Mouse (Mus musculus) mesoderm, embryonic 11.5 days (tissue): ENCODE measurements around the gene Stpg3.

Source experiments
- DNase-seq: peaks from one replicate; pipeline ENCODE4 v3.0.0-alpha.2; 2012; ENCODE audit warnings: low read depth, low spot score

Stpg3 gene

DNA sequence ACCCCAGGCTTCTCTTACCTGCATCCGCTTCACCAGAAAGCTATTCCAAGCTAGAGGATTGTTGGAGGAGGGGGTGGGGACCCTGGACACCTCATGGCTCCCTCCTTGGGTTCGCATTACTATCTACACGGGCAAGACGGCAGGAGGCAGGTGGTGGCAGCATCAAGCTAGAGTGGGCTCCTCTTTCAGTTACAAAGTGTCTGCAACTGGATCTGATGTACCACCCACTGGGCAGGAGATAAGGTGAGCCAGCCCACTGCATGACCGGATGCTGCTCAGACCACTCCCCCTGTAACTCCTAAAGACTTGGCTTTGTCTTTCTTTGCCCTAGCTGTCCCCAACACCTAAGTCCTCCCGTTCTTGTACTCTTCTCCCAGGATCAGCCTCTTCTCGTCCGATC is 22.2 kb upstream of the Stpg3 start, which contains the start of gene Rnf224:
Gene Rnf224, minus strand, starts transcription at position 174 of the 400 bp plus-strand sequence.
- no peak for DNase-seq

DNA sequence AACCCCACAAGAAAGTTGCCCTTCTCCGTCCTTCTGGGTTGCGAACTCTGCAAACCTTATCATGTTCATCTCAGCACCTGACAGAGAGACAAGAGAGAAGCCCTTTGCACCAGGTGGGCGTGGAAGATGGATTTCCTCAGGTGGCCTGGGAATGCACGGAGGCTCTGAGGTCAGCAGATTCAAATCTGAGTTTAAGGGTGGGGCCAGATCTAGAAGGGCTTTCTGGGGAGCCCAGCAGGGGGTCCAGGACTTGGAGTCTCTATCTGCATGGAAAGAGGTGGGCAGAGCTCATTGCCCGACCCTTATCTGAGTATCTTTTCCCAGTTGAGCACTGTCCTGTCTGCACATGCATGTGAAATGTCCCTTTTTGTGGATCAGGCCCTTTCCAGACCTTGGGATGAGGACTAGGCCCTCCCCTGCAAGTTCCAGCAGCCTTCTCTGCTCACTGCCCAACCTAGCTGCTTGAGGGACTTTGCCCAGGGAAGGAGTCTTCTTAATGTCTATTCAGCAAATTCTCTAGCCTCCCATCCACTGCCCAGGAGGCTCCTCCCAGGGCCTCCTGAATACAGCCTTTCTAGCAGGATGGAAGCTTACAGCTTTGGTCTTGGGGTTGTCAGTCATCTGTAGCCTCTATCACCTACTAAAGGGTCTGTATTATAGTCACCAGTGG is 20.2 kb upstream of the Stpg3 start:
- no peak for DNase-seq

DNA sequence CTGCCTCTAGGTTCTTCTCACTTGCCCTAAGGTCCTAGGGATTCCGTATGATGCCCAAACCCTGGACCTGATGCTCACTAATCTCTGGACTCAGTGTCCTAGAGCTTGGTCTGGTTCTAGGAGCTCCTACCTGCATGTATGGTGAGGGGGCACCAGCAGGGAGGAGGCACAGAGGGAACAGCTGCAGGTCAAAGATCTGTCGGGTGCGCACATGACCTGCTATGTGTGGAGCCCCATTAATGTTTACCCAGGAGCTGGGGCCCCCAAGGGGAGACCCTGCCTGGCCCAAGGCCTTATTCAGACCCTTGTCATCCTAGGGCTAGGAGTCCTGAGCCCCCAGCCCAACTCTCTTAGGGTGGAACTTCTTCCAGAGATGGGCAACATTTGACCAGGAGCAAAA is 19.6 kb upstream of the Stpg3 start, which contains the start of gene Slc34a3:
Gene Slc34a3, minus strand, starts transcription at position 315 of the 400 bp plus-strand sequence.
- DNase-seq, result no peak

DNA sequence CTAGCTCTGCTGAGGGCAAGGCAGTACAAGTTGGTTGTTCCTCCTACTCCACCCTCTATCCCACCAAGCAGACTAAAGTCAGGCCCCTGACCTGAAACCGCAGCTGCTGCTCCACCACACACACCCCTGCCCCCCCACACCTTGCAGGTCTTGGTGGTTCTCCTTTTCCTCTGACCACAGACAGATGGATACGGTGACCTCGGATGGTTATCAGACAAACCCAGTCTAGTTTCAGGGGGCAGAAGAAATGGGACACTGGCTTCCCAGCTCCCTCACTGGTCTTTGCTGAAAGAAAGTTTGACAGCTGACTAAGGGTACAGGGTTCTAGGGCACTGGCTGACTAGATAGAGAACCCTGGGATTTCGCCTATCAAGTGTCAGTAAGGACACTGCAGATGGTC is 19.0 kb upstream of the Stpg3 start:
- no peak for DNase-seq

DNA sequence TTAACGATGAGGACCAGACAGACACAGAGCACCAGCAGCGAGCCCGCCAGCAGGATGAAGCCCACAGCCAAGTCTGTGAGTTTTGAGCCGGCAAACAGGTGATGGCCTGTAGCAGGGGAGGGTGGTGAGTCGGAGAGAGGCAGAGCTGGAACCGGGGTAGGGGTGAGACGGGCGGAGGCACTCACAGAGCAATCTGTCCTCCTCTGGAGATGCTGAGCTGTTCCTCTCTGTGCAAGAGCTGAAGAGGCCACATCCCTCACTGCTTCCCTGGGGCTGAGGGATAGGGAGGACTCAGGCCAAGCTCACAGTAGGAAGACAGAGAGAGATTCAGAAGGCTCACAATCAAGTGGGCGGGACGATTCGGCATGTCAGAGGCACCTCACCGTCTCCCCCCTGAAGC is 16.6 kb upstream of the Stpg3 start:
- no peak for DNase-seq

DNA sequence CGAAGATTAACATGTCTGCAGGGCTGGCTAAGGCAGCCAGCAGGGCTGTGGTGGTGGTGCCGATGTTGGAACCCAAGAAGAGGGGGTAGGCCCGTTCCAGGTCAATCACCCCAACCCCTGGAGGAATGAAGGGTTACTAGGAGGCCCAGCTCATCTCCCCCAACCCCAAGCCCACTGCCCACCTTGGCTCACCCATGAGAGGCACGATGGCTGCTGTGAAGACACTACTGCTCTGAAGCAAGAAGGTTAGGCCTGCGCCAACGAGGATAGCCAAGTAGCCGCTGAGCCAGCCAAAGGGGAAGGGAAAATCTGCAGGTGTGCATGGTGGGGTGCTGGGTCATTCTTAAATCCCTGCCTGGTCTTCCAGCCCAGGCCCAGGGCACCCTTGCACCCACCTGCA is 16.1 kb upstream of the Stpg3 start:
- DNase-seq, result no peak

DNA sequence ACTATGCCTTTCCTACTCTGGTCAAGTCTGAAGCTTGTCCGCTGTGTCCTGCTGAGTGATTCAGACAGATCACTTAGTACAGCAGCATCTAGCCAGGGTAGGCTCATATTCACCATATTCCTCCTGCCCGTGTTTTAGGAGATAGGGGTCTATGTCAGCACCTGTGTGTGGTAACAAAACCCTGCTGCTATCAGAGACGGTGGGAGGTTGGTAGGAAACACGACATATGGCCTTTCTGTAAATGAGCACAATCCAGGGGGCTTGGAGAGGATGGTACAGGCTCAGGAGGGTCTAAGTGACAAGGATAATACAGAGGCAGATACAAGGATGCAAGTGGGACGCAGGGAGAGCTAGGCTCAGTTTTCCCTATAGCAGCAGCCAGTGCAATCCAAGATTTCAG is 15.1 kb upstream of the Stpg3 start:
- DNase-seq, result no peak

DNA sequence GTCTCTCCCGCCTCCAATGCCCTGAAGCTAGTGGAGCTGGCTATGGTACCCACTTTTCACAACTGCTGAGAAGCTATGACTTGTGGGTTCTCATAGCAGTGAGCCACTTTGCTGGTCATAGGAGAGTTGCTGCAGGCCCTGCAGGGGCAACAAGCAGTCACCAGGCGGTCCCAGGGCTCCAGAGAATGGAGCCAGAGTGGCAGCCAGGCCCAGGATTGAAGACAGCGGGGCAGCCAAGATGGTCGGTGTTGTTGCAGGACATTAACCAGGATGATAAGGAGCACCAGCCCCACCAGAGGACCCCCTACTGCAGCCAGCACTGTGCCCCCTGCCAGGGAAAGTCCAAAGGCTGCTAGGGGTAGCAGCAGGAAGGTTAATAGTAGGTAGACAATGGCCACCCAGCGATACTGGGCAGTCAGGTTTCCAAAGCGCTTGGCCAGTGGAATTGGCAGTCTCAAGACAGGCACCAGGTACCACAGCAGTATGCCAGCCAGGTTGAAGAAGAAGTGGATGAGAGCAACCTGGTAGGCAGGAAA is 14.6 kb upstream of the Stpg3 start:
- DNase-seq, result no peak

DNA sequence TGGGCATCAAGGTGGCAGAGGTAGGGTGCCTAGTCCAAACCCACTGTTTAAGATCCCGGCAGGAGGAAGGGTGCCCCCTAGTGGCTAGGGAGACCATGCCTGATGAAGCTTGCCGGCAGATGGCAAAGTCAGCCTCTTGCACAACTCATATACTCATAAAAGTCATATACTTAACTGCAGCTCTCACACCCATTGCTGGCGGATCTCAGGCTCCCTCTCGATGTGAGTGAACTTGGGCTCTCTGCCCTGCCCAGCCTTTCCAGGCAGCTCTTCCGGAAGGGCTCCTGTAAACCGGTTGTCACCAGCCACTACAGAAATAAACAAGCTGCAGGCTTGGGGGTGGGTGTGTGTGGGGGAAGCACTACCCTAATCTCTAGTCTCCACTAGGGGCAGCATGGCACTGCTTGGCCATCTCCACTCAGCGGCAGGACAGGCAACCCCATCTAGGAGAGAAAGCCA is 14.0 kb upstream of the Stpg3 start:
- DNase-seq, result peak; percentile 87

DNA sequence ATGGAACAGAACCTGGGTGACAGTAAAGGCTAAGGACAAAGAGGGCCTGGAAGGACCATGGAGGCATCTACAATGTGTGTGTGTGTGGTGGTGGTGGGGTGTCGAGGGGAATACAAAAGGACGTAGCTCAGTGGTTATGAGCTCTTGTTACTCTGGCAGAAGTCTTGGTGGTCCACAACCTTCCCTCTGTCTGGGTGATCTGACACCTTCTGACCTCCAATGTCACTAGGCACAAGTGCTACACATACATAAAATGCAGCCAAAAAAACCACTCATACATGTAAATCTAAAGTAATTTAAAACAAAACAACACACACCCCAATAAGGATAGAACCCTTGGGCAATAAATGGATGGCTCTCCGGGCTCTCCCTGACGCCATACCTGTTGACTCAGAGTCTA is 13.0 kb upstream of the Stpg3 start:
- DNase-seq, result no peak

DNA sequence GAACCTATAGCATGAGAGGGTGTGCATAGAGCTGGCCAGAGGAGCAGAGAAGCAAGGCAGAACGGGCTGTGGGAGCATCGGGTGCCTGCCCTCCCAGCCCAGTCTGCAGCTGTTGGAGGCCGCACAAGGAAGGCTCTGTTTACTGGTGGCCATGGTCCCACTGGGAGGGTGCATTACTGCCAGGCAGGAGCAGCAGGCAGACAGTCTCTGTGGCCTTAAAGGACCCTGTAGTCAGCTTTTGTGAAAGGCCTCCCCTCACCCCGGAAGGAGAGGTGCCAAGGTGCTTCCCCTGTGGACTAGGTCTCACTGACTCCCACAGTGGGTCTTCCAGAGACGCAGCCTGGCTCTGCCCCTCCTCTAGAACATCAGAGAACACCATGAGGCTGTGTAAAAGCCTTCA is 12.4 kb upstream of the Stpg3 start:
- no peak for DNase-seq

DNA sequence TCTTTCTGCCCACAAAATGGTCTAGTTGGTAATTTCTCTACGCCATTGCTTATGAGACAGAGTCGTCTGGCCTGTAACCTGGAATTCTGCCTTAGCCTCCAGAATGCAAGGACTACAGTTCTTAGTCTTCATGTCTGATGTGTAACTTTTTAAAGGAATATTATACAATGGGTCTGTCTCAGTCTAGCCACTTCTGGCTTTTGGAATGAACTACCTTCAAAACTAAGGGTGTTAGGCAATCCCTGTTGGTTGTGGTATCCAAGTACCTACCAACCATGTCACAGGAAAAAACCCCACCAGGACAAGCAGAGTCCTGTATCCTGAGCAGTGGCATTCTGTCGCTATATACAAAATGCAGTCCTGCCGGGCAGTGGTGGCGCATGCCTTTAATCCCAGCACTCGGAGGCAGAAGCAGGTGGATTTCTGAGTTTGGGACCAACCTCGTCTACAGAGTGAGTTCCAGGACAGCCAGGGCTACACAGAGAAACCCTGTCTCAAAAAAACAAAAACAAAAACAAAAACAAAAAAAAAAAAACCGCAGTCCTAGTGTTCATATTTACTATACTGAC is 11.5 kb upstream of the Stpg3 start:
- no peak for DNase-seq

DNA sequence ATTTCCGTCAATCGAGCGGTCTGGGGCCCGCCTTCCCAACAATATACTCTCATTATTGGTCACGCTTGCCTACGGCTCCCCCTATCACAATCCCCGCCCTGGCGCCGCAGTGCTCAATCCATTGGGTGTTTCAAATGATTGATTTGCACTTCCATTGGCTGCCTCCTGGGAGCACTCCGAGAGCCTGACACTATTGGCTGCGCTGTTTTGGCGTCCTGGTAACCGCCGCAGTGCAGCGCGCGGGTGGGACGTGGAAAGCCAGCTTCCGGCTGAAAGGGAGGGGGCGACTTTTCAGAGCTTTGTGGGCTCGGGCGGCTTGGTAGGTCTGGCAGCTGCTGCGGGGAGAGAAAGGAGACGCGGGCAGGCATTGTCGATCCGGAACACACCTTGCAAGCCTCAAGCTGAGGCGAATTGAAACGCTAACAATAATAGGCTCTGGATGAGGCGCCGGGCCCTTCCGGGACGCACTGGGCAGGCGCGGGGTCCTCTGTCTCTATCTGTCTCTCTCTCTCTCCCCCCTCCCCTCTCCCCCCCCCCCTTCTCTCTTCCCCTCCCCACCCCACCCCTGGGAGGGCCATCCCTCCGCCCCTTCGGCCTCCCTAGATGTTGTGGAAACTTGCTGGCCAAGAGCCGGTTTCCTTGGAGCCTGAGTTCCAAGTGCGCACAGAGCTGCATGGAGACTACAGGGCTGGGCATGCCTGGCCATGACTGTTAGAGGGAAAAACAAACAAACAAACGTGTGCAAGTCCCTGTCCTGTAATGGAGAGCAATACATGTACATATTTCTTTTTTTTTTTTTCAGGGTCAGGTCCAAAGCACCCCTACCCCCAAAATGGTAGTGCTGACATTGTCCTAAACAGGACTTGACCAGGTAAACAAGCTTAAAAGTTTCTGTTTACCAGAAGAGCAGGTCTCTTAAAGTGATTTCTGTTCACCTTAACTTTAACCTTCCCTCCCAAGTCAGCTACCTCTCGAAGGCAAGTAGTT is 10.6 kb upstream of the Stpg3 start:
- DNase-seq, result peak; percentile 99

DNA sequence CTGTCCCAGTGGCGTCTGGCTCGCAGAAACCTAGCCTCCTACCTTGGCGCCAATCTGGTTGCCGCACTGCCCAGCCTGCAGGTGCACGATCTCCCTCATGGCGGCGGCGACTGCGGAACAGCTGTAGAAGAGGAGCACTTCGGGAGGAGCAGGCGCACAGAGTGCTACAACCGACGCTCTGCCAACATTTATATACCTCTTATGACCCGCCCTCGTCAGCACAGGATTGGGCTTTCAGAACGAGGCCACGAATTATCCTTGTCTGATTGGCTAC is 10.0 kb upstream of the Stpg3 start, which contains the start of gene Tubb4b:
Gene Tubb4b, minus strand, starts transcription at position 211 of the 274 bp plus-strand sequence.
- no peak for DNase-seq

DNA sequence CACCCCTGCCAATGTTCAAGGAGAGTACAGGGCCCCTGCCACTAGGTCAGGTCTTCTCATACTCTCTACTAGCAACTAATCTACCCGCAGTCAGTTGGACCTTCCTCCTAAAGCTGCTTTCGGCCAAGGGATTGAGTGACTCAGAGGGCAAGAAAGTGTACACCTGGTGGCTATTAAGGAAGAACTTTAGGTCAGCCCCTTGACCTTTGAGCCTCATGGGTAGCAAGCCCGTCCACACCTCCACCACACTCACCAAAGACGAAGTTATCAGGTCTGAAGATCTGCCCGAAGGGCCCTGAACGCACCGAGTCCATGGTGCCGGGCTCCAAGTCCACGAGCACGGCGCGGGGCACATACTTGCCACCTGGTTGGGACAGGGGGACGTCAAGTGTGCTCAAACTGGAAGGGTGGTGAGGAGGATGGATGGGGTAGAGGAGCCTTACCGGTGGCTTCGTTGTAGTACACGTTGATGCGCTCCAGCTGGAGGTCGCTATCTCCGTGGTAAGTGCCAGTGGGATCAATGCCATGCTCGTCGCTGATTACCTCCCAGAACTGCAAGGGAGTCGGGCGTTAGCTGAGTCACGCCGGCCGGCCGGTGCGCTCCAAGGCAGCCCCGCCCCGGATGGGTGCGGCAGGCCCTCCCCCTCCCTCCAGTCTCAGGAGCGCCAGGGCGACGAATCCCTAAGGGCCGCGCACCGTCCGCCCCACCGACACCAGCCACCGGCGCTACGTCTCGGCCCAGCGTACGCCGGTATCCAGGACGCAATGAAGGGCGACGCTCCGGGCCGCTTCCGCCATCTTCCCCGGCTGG is 9.4 kb upstream of the Stpg3 start:
- DNase-seq, result no peak

DNA sequence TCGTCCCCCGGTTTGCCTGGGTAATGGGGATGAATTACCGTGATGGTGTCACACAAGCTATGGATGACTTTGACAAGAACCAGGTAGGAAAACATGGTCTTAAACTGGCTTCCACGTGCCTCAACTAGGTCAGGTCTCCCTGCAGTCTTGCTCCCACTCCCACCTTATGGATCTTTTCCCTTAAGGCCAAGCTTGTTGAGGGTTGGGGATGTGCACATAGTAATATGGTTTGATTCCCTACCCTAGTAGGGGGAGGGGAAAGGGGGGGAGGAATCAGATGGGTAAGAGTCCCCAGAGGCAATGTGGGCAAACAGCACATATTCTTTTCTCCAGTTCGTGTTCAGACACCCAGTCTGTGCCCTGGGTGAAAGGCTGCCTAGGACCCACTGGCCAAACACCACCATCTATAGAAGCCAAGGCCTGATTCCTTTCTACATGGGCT is 6.9 kb upstream of the Stpg3 start:
- DNase-seq, result no peak

DNA sequence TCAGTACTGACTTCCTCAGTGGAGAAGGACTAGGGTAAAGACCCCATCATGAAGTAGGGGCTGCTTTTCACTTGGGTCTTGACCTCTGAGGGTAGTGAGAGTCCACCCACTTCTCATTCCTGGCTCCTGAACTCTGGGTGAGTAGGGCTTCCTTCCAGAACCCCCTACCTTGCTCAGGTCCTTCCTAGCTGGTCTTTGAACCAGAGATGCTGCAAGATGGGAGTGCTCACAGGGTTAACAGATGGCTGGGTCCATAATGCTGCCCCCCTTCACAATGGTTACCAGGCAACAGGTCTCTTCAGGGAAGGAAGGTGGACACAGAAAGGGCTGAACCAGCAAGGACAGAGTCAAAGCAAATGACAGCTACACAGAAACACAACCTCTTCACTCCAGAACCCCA is 4.0 kb upstream of the Stpg3 start, which contains the start of gene Fam166a:
Gene Fam166a, plus strand, starts transcription at position 301 of the 400 bp plus-strand sequence.
- DNase-seq, result no peak

DNA sequence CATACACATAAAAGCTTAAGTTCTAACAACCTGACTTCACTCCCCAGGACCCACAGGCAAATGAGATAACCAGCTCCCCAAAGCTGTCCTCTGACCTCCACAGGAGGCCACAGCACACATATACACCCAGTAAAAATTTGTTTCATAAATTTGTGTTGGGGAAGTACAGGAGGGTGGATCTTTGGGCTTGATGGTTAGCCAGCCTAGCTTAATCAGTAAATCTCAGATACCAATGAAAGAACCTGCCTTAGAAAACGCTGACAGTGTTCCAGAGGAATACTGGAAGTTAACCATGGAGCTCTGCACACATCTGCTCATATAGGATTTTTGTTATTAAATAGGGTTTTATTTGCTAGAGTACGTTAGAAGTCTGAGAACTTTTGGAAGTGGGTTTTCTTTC is 3.2 kb upstream of the Stpg3 start:
- no peak for DNase-seq

DNA sequence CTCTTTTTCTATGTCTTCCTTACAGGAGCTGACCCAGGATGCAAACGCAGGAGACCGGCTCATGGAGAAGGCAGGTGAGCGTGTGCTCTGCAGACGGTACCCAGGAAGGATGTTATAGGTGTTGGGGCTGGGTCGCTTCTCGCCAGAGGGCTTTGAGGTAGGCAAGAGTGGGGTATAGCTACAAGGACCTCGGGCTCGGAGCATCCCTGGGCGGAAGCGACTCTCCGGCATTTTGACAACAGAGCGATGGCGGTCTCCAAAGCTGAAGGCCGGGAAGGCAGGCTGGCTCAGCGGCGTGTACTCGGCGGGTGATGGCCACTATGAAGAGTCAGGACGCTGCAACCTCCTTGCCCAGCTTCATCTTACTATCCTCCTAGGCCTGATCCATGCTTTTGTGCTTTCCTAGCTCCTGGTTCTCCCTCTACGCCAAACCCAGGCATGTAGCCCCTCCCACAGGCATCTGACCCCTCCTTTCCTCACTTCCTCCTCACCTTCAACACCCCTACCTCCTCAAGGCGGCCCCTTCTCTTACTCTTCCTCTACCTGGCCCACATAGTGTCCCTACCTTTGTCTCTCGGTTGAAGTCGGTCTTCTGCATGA is 1.1 kb downstream of the Stpg3 start:
- DNase-seq, result no peak

DNA sequence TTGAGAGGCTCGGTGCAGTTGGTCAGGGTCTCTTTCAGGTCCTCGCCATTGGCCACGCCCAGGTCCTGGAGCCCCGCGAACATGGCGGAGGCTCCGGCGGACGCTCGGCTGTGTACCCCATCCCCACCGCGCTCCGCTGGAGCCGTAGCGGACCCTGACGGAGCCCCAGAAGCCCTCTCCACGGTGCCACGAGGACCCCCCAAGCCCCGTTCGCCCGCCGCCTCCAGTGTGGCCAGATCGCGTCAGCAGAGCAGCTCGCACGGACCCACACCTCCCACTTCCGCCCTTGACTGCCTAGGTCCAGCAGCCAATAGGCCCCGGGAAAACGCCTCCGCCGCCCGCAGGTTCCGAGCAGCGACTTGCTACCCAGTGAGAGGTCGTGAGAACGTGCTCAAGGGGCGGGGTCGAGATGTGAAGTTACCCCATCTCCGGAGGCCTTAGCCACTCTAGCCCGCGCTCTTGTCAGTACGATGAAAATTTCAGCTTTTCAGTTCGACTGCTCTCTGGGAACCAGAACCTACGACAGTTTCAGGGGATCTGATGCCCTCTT is 3.2 kb downstream of the Stpg3 start, which contains the start of gene Nelfb:
Gene Nelfb, minus strand, starts transcription at position 369 of the 550 bp plus-strand sequence.
- peak; percentile 92 for DNase-seq
